Mouse (Mus musculus) thymus, postnatal 25 days (tissue): ENCODE measurements at regions not wholly inside any gene's neighbourhood (a gene's known extent, or its start where the extent isn't known, plus 50 kb on each side); places are given as distances from the start of the nearest gene placed in this dataset.

Experiments used
- DNase-seq: peaks from one replicate; pipeline ENCODE4 v3.0.0; 2022

DNA sequence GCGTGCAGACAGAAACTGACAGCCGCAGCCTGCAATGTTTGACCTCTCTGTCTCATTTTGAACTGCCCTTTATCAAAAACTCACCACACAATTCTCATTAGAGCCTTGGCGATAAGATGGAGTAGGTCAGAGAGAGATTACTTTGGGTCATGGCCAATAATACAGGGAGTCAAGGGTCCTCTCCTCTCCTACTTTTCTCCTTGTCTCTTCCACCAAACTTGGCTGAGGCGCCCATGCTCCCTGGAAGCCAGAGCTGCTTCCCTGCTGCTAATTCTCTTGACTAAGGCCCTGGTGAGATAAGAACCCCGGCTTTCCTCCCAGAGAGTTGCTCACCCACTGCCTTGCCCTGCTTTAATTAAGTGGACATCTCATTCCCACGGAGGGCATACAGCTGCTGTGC is 355.3 kb upstream of the Smim15 start:
- no peak for DNase-seq

GRCm38 (mm10) chr13:107685231-107685630 is 359.0 kb upstream of the Smim15 start:
- DNase-seq: no peak

GRCm38 (mm10) chr13:107683909-107684308 is 360.3 kb upstream of the Smim15 start:
- no peak for DNase-seq

- no peak for DNase-seq
Measured at GRCm38 (mm10) chr13:107681719-107682118, 362.5 kb upstream of the Smim15 start.

GRCm38 (mm10) chr13:107678860-107679259 is 365.4 kb upstream of the Smim15 start:
- no peak for DNase-seq

DNA sequence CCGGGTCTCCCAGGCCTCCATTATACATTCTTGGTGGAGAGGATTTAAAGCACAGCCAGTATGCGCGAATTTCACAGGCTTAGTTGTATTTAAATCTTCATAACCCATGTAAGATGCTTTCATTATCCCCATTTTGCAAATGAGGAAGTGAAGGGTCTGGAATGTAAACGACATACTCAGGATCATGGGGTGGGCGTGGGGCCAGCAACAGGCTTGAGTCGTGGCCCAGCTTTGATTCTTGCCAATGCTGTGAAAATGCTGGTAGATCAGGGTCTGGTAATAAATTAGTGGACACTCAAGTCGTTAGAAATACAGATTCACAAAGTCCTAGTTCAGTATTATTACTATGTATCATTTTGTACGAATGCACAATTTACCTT is 367.2 kb upstream of the Smim15 start:
- no peak for DNase-seq

DNA sequence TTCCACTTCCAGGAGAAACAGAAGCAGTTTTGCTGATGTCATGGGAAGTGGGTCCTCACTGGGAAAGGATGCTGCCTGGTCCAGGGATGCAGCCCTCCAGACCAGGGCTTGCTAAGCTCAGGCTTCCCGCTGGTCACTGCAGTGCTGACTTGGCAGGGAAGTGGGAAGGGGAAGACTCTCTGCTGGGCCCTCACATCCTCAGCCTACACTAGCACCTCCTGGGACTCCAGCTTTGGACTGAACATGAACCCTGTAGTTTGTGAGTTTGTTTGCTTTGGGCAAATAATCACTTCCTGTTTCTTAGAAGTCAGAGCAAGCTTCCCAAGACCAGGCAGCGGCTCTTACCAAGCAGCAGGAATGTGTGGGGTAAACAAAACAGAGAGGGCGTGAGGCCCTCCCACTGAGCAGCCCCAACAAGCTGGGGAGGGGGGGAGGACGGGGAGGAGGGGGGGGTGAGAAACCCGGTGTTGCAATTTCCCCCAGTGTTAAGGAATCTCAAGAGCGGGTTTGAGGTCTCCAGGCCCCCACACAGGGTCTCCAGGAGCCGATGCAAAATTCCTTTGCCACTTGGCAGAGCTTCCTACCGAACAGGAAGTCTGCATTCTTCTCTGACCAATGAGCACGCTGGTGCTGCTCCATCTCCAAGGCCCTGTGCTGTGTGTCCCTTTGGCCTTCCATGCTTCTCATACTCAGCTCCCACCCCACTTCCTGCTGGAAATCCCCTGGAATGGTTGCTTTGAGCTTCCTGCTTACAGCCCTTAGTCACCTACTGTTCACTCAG is 367.7 kb upstream of the Smim15 start:
- DNase-seq: no peak

DNA sequence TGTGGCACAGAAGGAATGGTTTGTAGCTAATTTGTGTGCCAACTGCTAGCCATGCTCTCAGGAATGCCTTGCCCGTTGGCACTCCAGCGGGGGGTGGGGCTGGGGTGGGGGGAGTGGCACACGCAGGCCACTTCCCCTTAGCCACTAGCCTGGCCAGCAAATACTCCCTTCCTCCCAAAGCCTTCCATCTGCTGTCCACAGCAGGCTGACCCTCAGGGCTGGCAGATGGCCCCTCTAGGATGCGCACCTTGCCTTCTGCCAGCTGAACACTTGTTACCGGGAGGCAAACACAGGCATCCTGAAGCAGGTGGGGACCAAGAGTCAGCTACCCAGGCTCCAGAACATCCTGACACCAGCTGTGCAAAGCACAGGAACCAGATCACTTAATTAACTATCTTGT is 372.1 kb upstream of the Smim15 start:
- no peak for DNase-seq

DNA sequence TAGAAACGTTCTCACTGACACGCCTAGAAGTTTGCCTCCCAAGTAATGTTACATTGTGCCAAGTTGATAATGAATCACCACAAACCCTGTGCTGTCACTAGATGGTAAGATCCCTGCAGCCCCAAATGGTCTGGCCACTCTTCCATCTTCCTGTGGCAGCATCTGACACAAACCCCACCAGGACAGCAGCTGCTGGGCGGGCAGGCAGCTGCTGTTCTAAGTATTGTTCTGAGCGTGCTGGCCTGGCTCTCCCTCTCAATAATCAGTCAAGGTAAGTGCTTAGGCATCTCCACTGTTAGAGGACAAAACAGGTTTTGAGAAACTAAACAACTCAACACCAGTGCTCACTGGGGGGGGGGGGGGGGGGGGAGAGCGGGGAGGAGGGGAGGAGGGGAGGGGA is 375.7 kb upstream of the Smim15 start:
- DNase-seq: no peak

DNA sequence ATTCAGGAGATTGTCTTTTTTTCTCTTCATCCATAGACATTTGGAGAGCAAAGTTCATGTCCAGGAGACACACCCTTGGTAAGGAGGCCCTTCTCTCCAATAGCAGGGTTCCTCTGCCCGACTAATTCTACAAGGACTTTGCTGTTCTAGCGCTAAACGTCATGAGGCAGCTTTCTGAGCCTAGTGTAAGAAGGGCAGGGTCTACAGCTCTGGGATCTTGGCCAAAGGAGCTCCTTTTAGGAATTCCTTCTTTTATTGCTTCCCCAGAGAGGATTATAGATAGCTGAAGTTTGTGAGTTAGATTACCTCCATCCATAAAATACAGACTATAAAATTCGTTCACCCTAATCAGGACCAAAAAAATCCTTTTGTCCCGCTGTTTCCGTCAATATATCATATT is 378.5 kb upstream of the Smim15 start:
- no peak for DNase-seq

DNA sequence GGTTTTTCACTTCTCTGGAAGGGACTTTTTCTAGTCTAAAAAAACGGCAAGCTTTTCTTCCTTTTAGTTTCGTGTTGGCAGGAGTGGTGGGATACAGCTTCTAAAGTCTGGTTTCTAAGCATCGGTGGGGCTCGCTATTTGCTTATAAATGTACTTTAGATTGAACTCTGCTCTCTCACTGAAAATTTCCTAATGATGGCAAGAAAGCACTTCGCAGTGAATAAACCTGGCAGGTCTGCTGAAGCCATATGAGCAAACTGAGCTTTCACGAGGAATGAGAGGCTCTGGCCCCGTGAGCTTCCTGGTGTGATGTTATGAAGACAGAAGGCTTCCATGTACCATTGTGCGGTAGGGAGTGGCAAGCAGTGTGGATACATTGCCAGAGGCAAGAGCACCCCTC is 380.0 kb upstream of the Smim15 start:
- no peak for DNase-seq

- DNase-seq: no peak
Measured at GRCm38 (mm10) chr13:107663745-107664144, 380.5 kb upstream of the Smim15 start.

DNA sequence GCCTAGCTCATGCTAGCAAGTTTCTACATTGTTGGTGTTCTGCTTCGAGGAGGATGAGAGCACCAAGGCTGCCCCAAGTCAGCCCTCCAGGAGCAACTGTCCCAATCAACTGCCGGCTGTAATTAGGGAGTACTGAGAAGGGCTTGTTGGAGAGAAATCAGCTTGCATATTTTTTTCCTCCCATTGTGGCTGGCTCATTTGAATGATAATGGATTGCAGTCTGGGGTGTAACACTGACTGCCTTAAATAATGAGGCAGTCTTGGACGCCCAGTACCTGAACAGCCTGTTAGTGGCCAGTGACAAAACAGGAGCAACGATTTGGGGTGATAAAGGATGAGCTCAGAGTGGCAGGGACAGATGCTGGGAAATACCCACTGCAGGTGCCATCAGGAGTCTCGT is 382.8 kb upstream of the Smim15 start:
- no peak for DNase-seq

GRCm38 (mm10) chr13:107645865-107646645 is 398.2 kb upstream of the Smim15 start:
- peak; percentile 21 for DNase-seq

GRCm38 (mm10) chr13:107645121-107645864 is 399.0 kb upstream of the Smim15 start:
- no peak for DNase-seq

DNA sequence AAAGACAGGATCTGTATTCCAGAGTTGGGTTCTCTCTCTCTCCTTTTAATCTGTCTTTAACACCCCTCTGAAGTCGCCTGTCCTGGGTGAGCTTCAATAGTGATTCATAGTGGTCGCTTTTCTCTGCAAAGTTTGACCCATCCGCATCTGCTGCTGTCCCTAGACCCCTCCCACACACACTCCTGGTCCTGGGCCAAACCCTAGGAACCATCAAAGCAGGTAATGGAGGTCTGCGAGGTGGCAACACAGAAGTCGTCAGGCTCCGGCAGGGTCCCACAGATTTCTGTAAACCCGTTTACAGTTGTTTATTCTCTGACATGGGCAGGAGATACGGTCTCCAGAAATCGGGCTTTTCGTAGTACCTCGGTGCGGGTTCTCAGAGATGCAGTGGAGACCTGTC is 399.5 kb upstream of the Smim15 start:
- no peak for DNase-seq

DNA sequence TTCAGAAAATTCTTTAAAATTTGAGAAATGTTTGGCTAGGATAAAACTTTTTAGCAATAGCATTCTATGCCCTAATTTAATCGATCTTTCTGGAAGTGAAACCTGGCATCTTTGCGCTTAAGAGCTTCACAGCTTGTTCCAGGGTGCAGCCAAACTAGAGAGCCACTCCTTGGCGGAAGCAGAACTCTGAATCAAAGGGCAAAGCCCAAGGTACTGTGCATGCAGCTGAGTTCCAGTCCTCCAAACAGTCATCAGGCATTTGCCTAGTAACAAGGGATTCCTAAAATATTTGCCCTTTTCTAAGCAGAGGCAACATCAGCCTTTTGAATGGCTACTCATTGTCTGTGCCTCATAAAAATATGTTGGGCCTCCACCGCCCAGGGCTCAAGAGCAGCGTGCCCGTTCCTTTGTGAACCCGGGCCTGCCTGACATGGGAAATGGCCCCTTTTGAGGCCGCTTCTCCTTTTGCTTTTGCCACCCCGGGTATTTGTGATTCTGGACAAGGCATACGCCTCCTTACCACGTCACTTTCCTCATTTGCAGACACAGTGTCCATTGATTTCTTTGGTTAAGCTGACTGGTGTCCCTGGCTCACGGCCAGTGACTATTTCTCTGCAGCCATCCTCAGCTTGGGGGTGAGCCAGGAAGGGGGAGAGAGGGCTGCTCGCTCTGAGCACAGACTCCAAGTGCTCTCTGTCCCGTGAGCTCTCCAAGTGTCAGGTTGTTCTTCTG is 402.2 kb upstream of the Smim15 start:
- no peak for DNase-seq

GRCm38 (mm10) chr13:107639620-107640019 is 404.6 kb upstream of the Smim15 start:
- DNase-seq: no peak

DNA sequence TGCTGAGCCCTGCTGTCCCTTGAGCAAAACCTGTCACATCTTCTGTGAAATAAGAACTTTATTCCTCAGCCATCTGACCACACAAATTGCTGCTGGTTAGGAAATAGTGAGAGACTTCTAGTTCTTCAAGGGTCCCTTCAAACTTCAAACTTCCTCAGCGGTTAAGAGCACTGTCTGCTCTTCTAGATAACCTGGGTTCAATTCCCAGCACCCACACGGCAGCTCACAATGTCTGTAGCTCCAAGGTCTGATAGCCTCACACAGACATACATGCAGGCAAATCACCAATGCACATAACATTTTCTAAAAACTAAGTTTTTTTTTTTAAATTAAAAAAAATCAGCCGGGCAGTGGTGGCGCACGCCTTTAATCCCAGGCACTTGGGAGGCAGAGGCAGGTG is 407.0 kb upstream of the Smim15 start:
- DNase-seq: no peak

GRCm38 (mm10) chr13:107635114-107635513 is 409.1 kb upstream of the Smim15 start:
- DNase-seq: no peak

GRCm38 (mm10) chr13:107627073-107627472 is 417.2 kb upstream of the Smim15 start:
- DNase-seq: no peak

DNA sequence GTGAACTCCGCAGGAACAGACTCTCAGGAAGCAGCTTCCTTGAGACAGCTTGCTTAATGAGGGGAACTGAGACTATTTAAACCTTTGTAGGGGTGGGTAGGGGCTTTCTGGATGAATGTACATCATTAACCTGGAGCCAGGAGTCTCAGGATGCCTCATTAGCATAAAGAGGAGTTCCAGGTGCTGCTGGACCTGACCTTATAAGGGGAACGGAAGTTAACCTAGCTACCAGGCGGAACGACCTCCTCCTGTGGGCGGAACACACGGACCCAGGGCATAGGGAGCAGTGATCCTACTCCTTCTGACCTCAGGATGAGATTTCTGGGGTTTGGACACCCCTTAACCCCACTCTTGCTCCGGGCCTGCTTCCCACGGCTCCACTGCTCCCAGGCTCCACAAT is 417.6 kb upstream of the Smim15 start:
- DNase-seq: no peak

DNA sequence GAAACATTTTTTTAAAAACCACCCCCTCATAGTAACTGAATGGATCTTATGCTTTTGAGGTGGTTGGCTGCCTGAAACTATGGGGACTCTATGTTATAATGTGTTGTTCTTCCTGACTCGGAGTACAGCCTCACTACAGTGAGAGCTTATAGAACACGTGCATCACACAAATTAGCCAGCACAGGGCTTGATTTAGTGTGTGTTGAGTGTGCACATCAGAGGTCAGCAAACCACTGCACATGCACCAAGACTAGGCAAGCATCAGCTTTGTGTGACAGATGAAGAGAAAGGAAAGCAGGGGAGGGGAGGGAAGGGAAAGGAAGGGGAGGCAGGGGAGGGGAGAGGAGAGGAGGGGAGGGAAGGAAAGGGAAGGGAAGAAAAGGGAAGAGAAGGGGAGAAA is 422.9 kb upstream of the Smim15 start:
- no peak for DNase-seq
